Comparison of ENCODE assay signal across 13 mouse cellular contexts in the genomic region with DNA sequence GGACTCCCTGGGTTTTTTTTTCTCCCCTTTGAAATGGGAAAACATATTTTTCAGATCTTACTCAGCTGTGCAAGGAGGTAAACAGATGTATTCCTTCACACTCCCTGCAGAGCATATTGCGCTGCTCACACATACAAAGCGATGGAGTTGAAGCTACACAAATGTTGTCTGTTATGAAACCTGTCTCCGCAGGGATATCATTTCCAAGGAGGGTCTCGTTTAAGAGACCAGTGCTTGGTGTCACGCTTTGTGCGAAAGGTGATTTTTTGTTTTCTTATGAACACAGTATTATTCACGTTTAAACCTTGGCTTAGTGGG. TPM values are rescaled to one million over a fixed set of nuclear protein-coding genes. Genes with fewer than 3 reads are reported as not detected.
DNase-seq lines count a peak whose midpoint lies in the region; ATAC-seq and TF ChIP-seq lines count a peak whose summit lies in the region.
"Had no signal": no experiment of that assay in that cellular context is flagged by ENCODE, and none has a peak within 500 bp of the region (broad histone marks: within the 10 kb centered on the region; RNA-seq: fewer than 3 reads in every experiment).

No protein-coding gene starts in this region.

- 0 out of 2 replicates have a peak, but pooled peaks cover 4% of the 10 kb centered on the region for H3K4me1 ChIP-seq in hindbrain, postnatal 0 days (ENCODE audit: insufficient read depth, low read length)
- no peaks in the 10 kb centered on the region for H3K4me1 ChIP-seq in hindbrain, embryonic 11.5 days (replicated peaks; ENCODE audit: control insufficient read depth, insufficient read depth, low read length)
- no peaks in the 10 kb centered on the region for H3K4me1 ChIP-seq in stomach, postnatal 0 days (replicated peaks; ENCODE audit: control insufficient read depth, insufficient read depth)

- H3K27me3 ChIP-seq in hindbrain, postnatal 0 days (ENCODE audit: insufficient read depth, low read length), result no peaks in the 10 kb centered on the region
- no peaks in the 10 kb centered on the region for H3K27me3 ChIP-seq in hindbrain, embryonic 11.5 days (ENCODE audit: control insufficient read depth, insufficient read depth, low read length)
- H3K27me3 ChIP-seq in stomach, postnatal 0 days (ENCODE audit: control insufficient read depth, insufficient read depth, low read length), result no peaks in the 10 kb centered on the region
- H3K27me3 ChIP-seq: heart, embryonic 13.5 days; hindbrain, embryonic 15.5 days had no signal

- H3K9ac ChIP-seq in hindbrain, postnatal 0 days (replicated peaks; ENCODE audit: low read length), result no peak overlapping the region
- H3K9ac ChIP-seq in hindbrain, embryonic 11.5 days (ENCODE audit: low read depth, low read length), result no peak overlapping the region
- H3K9ac ChIP-seq in stomach, postnatal 0 days (ENCODE audit: low read length), result no peak overlapping the region
- H3K9ac ChIP-seq: heart, embryonic 13.5 days; hindbrain, embryonic 15.5 days had no signal

- no peaks in the 10 kb centered on the region for H3K9me3 ChIP-seq in hindbrain, postnatal 0 days (ENCODE audit: low read length)
- no peaks in the 10 kb centered on the region for H3K9me3 ChIP-seq in hindbrain, embryonic 11.5 days (ENCODE audit: control insufficient read depth, low read length)
- H3K9me3 ChIP-seq in stomach, postnatal 0 days (ENCODE audit: control insufficient read depth, low read length), result no peaks in the 10 kb centered on the region
- H3K9me3 ChIP-seq: heart, embryonic 13.5 days; hindbrain, embryonic 15.5 days had no signal

- no peak for ATAC-seq in hindbrain, postnatal 0 days
- ATAC-seq in hindbrain, embryonic 11.5 days (ENCODE audit: low FRiP score), result no peak
- no peak for ATAC-seq in stomach, postnatal 0 days (ENCODE audit: low FRiP score, low TSS enrichment)
- no peak for ATAC-seq in megakaryocyte progenitor cell, adult 5-6 weeks (replicated peaks; ENCODE audit: poor library complexity)

- 65% methylated on average over 7 of the region's 7 CpGs for WGBS in hindbrain, postnatal 0 days
- WGBS in hindbrain, embryonic 11.5 days, result 91% methylated on average over 7 of the region's 7 CpGs
- WGBS in stomach, postnatal 0 days, result 49% methylated on average over 7 of the region's 7 CpGs

- no peaks in the 10 kb centered on the region for H3K36me3 ChIP-seq in hindbrain, postnatal 0 days (ENCODE audit: insufficient read depth, low read length)
- no peaks in the 10 kb centered on the region for H3K36me3 ChIP-seq in hindbrain, embryonic 11.5 days (ENCODE audit: control insufficient read depth, insufficient read depth, low read length)
- H3K36me3 ChIP-seq in stomach, postnatal 0 days (ENCODE audit: control insufficient read depth, insufficient read depth, low read length), result no peaks in the 10 kb centered on the region
- H3K36me3 ChIP-seq: heart, embryonic 13.5 days; hindbrain, embryonic 15.5 days had no signal

- TF ChIP-seq CTCF in hindbrain, postnatal 0 days (IDR thresholded peaks at IDR 0.05; ENCODE audit: low read depth), result no peak
- no peak for TF ChIP-seq CTCF in stomach, postnatal 0 days (IDR thresholded peaks at IDR 0.05; ENCODE audit: low read depth)

- no peak overlapping the region for H3K27ac ChIP-seq in hindbrain, postnatal 0 days
- no peak overlapping the region for H3K27ac ChIP-seq in hindbrain, embryonic 11.5 days (ENCODE audit: low read depth, low read length)
- H3K27ac ChIP-seq in stomach, postnatal 0 days (replicated peaks), result no peak overlapping the region
- H3K27ac ChIP-seq: heart, embryonic 13.5 days; hindbrain, embryonic 15.5 days; macrophage had no signal

- no peak overlapping the region for H3K4me3 ChIP-seq in hindbrain, postnatal 0 days (ENCODE audit: low read length)
- no peak overlapping the region for H3K4me3 ChIP-seq in hindbrain, embryonic 11.5 days (ENCODE audit: low read depth, low read length)
- H3K4me3 ChIP-seq in stomach, postnatal 0 days (ENCODE audit: low read depth, low read length), result no peak overlapping the region
- H3K4me3 ChIP-seq: heart, embryonic 13.5 days; hindbrain, embryonic 15.5 days had no signal

- H3K4me2 ChIP-seq in hindbrain, postnatal 0 days (ENCODE audit: low read depth, low read length), result 0 out of 2 replicates have a peak overlapping the region, but pooled peaks have one; percentile 16
- H3K4me2 ChIP-seq in hindbrain, embryonic 11.5 days (replicated peaks; ENCODE audit: low read depth, low read length), result no peak overlapping the region
- H3K4me2 ChIP-seq in stomach, postnatal 0 days (replicated peaks; ENCODE audit: low read depth), result peak overlapping the region; percentile 52; the same call in 1 of the 2 replicates
- H3K4me2 ChIP-seq: liver, embryonic 11.5 days had no signal

- no peak for TF ChIP-seq EP300 in stomach, postnatal 0 days (optimal IDR thresholded peaks at IDR 0.05)

- DNase-seq in hindbrain, postnatal 0 days (ENCODE audit: low spot score), result peak; percentile 5
- DNase-seq in hindbrain, embryonic 11.5 days (ENCODE audit: low spot score), result no peak
- peak; percentile 54 for DNase-seq in right cerebral cortex, adult 18-20 months
- DNase-seq in right cerebral cortex, postnatal 14 days, result no peak
- peak; percentile 24 to 44 for DNase-seq in left cerebral cortex, adult 18-20 months (ENCODE audit: low spot score in 2 of 2)
- DNase-seq in stomach, postnatal 0 days (ENCODE audit: low spot score), result no peak
- DNase-seq in gastrocnemius, adult 18-20 months (ENCODE audit: low spot score), result no peak
- DNase-seq: gastrocnemius, postnatal 10 days had no signal

RNA-seq across cellular contexts. Expression of a gene that starts 40.3 kb away (rescaled TPM):
- 127 and 151 TPM in 2 replicates for total RNA-seq in hindbrain, postnatal 0 days (2014; rRNA removed)
- 1,026 and 1,029 TPM in 2 replicates for polyA plus RNA-seq in hindbrain, postnatal 0 days (2015; fragmentation: Nextera tagmentation; extraction: Ambion mirVana)
- polyA plus RNA-seq in hindbrain, embryonic 11.5 days (2014; fragmentation: Nextera tagmentation; extraction: Ambion mirVana), result 760 and 772 TPM in 2 replicates
- 100 to 1,000 TPM; 398 to 408 TPM for total RNA-seq in left cerebral cortex, adult 18-20 months (2021)
- 956 and 984 TPM in 2 replicates for polyA plus RNA-seq in stomach, postnatal 0 days (2015; fragmentation: Nextera tagmentation; extraction: Ambion mirVana)
- total RNA-seq in gastrocnemius, adult 18-20 months (2021), result 1,000 to 10,000 TPM; 1,092 to 1,176 TPM
- total RNA-seq in megakaryocyte progenitor cell, adult 5-6 weeks (2015), result 461 and 468 TPM in 2 replicates
- total RNA-seq in megakaryocyte progenitor cell, adult 5-6 weeks (2017), result 318 and 331 TPM in 2 replicates

RNA-seq across cellular contexts. Expression of a gene that starts 41.0 kb away (rescaled TPM):
- total RNA-seq in hindbrain, postnatal 0 days (2014; rRNA removed), result 14.8 and 20.4 TPM in 2 replicates
- polyA plus RNA-seq in hindbrain, postnatal 0 days (2015; fragmentation: Nextera tagmentation; extraction: Ambion mirVana), result 10.6 and 11.8 TPM in 2 replicates
- polyA plus RNA-seq in hindbrain, embryonic 11.5 days (2014; fragmentation: Nextera tagmentation; extraction: Ambion mirVana), result 34.8 and 40.3 TPM in 2 replicates
- 10 to 100 TPM; 17.8 to 23.6 TPM for total RNA-seq in left cerebral cortex, adult 18-20 months (2021)
- polyA plus RNA-seq in stomach, postnatal 0 days (2015; fragmentation: Nextera tagmentation; extraction: Ambion mirVana), result 10.8 and 11.1 TPM in 2 replicates
- 10 to 100 TPM; 25.5 to 30.0 TPM for total RNA-seq in gastrocnemius, adult 18-20 months (2021)
- total RNA-seq in megakaryocyte progenitor cell, adult 5-6 weeks (2015), result 63.9 and 78.2 TPM in 2 replicates
- 65.1 and 81.3 TPM in 2 replicates for total RNA-seq in megakaryocyte progenitor cell, adult 5-6 weeks (2017)

Comparison
In these comparisons a context has a peak if more than half of its experiments do, and no peak if none do; other contexts are left out.
1. DNase-seq: peak in hindbrain, postnatal 0 days (single experiment), right cerebral cortex, adult 18-20 months (single experiment) and left cerebral cortex, adult 18-20 months (2 of 2); none in hindbrain, embryonic 11.5 days (single experiment), right cerebral cortex, postnatal 14 days (single experiment), stomach, postnatal 0 days (single experiment) and gastrocnemius, adult 18-20 months (single experiment).